In genomic region chr6:32586390-32586789, GRCm38 (mm10) we compare ENCODE assay signal across 8 mouse cellular contexts. TPM values are rescaled to one million over a fixed set of nuclear protein-coding genes. Genes with fewer than 3 reads are reported as not detected.
DNase-seq lines count a peak whose midpoint lies in the region; ATAC-seq and TF ChIP-seq lines count a peak whose summit lies in the region.

No protein-coding gene starts in this region.

- ATAC-seq in forebrain, embryonic 12.5 days (ENCODE audit: low FRiP score): no peak
- no peak for ATAC-seq in hindbrain, embryonic 12.5 days (ENCODE audit: low FRiP score)
- ATAC-seq in midbrain, embryonic 11.5 days (ENCODE audit: low FRiP score): no peak
- ATAC-seq in monocyte, adult 5-6 weeks (replicated peaks; ENCODE audit: insufficient number of reproducible peaks, low FRiP score, low TSS enrichment, poor library complexity, severe bottlenecking): no peak

- no peak for TF ChIP-seq POLR2A in kidney, adult 2 months (IDR thresholded peaks at IDR 0.05; ENCODE audit: low read depth, low read length)

- no peak overlapping the region for H3K27ac ChIP-seq in kidney, adult 2 months (ENCODE audit: insufficient read depth, low read depth, low read length)
- H3K27ac ChIP-seq in forebrain, embryonic 12.5 days: peak overlapping the region; percentile 84; the same call in 1 of the 2 replicates
- H3K27ac ChIP-seq in hindbrain, embryonic 12.5 days: peak overlapping the region; percentile 93
- no peak overlapping the region for H3K27ac ChIP-seq in midbrain, embryonic 11.5 days (ENCODE audit: low read depth, low read length)

- DNase-seq in kidney, adult 2 months: peak; percentile 20
- DNase-seq in kidney, postnatal 25 days: no peak
- peak; percentile 42 to 57 for DNase-seq in left cerebral cortex, adult 8-10 months (ENCODE audit: low spot score in 2 of 2)
- peak; percentile 94 for DNase-seq in midbrain, embryonic 11.5 days (ENCODE audit: low spot score, missing footprints)
- peak; percentile 66 for DNase-seq in telencephalon, adult 2 months (ENCODE audit: low read depth, low spot score)

- peak overlapping the region; percentile 96 for H3K4me2 ChIP-seq in forebrain, embryonic 12.5 days
- H3K4me2 ChIP-seq in hindbrain, embryonic 12.5 days (replicated peaks): peak overlapping the region; percentile 90
- peak overlapping the region; percentile 100 for H3K4me2 ChIP-seq in midbrain, embryonic 11.5 days

- no peaks in the 10 kb centered on the region for H3K36me3 ChIP-seq in kidney, adult 2 months (ENCODE audit: control insufficient read depth, insufficient read depth, low read length)
- H3K36me3 ChIP-seq in forebrain, embryonic 12.5 days (replicated peaks): no peaks in the 10 kb centered on the region
- H3K36me3 ChIP-seq in hindbrain, embryonic 12.5 days: no peaks in the 10 kb centered on the region
- H3K36me3 ChIP-seq in midbrain, embryonic 11.5 days (ENCODE audit: control insufficient read depth, insufficient read depth, low read length): no peaks in the 10 kb centered on the region

- peaks cover 4% of the 10 kb centered on the region; the same call in 1 of the 2 replicates for H3K4me1 ChIP-seq in kidney, adult 2 months (ENCODE audit: control insufficient read depth, insufficient read depth, low read length)
- peaks cover 43% of the 10 kb centered on the region for H3K4me1 ChIP-seq in forebrain, embryonic 12.5 days
- peaks cover 48% of the 10 kb centered on the region for H3K4me1 ChIP-seq in hindbrain, embryonic 12.5 days
- H3K4me1 ChIP-seq in midbrain, embryonic 11.5 days (ENCODE audit: control insufficient read depth, insufficient read depth, low read length): peaks cover 24% of the 10 kb centered on the region

- TF ChIP-seq CTCF in kidney, adult 2 months (conservative IDR thresholded peaks at IDR 0.05; ENCODE audit: insufficient read depth, insufficient read length, low read depth, low read length): no peak

- H3K4me3 ChIP-seq in kidney, adult 2 months (ENCODE audit: insufficient read depth, low read depth, low read length): peak overlapping the region; percentile 60
- H3K4me3 ChIP-seq in forebrain, embryonic 12.5 days (replicated peaks): peak overlapping the region; percentile 90
- peak overlapping the region; percentile 89 for H3K4me3 ChIP-seq in hindbrain, embryonic 12.5 days
- peak overlapping the region; percentile 76 for H3K4me3 ChIP-seq in midbrain, embryonic 11.5 days (ENCODE audit: low read depth, low read length)

- 3% methylated on average over 13 of the region's 13 CpGs for WGBS in kidney, adult 2 months
- WGBS in forebrain, embryonic 12.5 days: 1% methylated on average over 13 of the region's 13 CpGs
- WGBS in hindbrain, embryonic 12.5 days: 1% methylated on average over 13 of the region's 13 CpGs
- 0% methylated on average over 13 of the region's 13 CpGs for WGBS in midbrain, embryonic 11.5 days

- H3K27me3 ChIP-seq in kidney, adult 2 months (replicated peaks; ENCODE audit: control insufficient read depth, insufficient read depth, low read length): no peaks in the 10 kb centered on the region; the same call in 1 of the 2 replicates
- peaks cover 80% of the 10 kb centered on the region for H3K27me3 ChIP-seq in forebrain, embryonic 12.5 days
- H3K27me3 ChIP-seq in hindbrain, embryonic 12.5 days: peaks cover 37% of the 10 kb centered on the region
- peaks cover 36% of the 10 kb centered on the region for H3K27me3 ChIP-seq in midbrain, embryonic 11.5 days (ENCODE audit: control insufficient read depth, insufficient read depth, low read length)

- H3K9ac ChIP-seq in forebrain, embryonic 12.5 days: peak overlapping the region; percentile 86; the same call in 1 of the 2 replicates
- peak overlapping the region; percentile 95 for H3K9ac ChIP-seq in hindbrain, embryonic 12.5 days
- peak overlapping the region; percentile 71 for H3K9ac ChIP-seq in midbrain, embryonic 11.5 days (ENCODE audit: low read length)

- H3K9me3 ChIP-seq in forebrain, embryonic 12.5 days: no peaks in the 10 kb centered on the region
- no peaks in the 10 kb centered on the region for H3K9me3 ChIP-seq in hindbrain, embryonic 12.5 days (replicated peaks)
- H3K9me3 ChIP-seq in midbrain, embryonic 11.5 days (ENCODE audit: control insufficient read depth, low read length): no peaks in the 10 kb centered on the region

RNA-seq across cellular contexts. Expression of gene Plxna4, which starts 1.6 kb away (rescaled TPM):
- polyA plus RNA-seq in kidney, adult 2 months (2012; rRNA removed): 1.7 and 1.8 TPM in 2 replicates
- 8.9 and 9.2 TPM in 2 replicates for polyA plus RNA-seq in forebrain, embryonic 12.5 days (2016; fragmentation: Nextera tagmentation; extraction: Ambion mirVana)
- polyA plus RNA-seq in hindbrain, embryonic 12.5 days (2016; fragmentation: Nextera tagmentation; extraction: Ambion mirVana): 11.0 and 11.8 TPM in 2 replicates
- total RNA-seq in left cerebral cortex, adult 8-10 months (2022): 10 to 100 TPM; 57.8 to 67.8 (median 62.9) TPM
- polyA plus RNA-seq in midbrain, embryonic 11.5 days (2014; fragmentation: Nextera tagmentation; extraction: Ambion mirVana): 3.6 and 3.7 TPM in 2 replicates
- total RNA-seq in monocyte, adult 5-6 weeks (2017): 0.21 to 1.9 TPM in 2 of 3 replicates, not detected in the other

Comparison
In these comparisons a context has a peak if more than half of its experiments do, and no peak if none do; other contexts are left out.
1. DNase-seq: peak in kidney, adult 2 months (single experiment), left cerebral cortex, adult 8-10 months (2 of 2), midbrain, embryonic 11.5 days (single experiment) and telencephalon, adult 2 months (single experiment); none in kidney, postnatal 25 days (0 of 2).
2. H3K27ac ChIP-seq: peak in forebrain, embryonic 12.5 days (single experiment) and hindbrain, embryonic 12.5 days (single experiment); none in kidney, adult 2 months (single experiment) and midbrain, embryonic 11.5 days (single experiment).
3. Peak in every context shown above with its lines, with median percentiles within 50 percentile points of each other: H3K4me3 ChIP-seq, H3K4me2 ChIP-seq and H3K9ac ChIP-seq.